Mouse (Mus musculus) erythroblast, embryonic 14.5 days (primary cell): ENCODE measurements around the gene Ehhadh. TPM values are rescaled to one million over a fixed set of nuclear protein-coding genes. Genes with fewer than 3 reads are reported as not detected.

Experiments used
- H3K27me3 ChIP-seq: 2 replicates; pipeline ENCODE4 v1.6.1; 2012; ENCODE audit warnings: inconsistent platforms; ENCODE audit not compliant: control insufficient read depth
- H3K36me3 ChIP-seq: 2 replicates; pipeline ENCODE4 v1.6.1; 2012; ENCODE audit warnings: mild to moderate bottlenecking, inconsistent platforms; ENCODE audit not compliant: control insufficient read depth
- H3K4me1 ChIP-seq: 2 replicates; pipeline ENCODE4 v1.6.1; 2012; ENCODE audit warnings: inconsistent platforms; ENCODE audit not compliant: control insufficient read depth
- H3K4me3 ChIP-seq: replicated peaks from 2 replicates; pipeline ENCODE3; 2012; ENCODE audit warnings: moderate library complexity, mild to moderate bottlenecking, inconsistent platforms
- H3K9me3 ChIP-seq: 2 replicates; pipeline ENCODE4 v1.6.1; 2012; ENCODE audit warnings: low read length, inconsistent platforms, mixed read lengths; ENCODE audit not compliant: control insufficient read depth
- GATA1 ChIP-seq: IDR thresholded peaks from 2 replicates; pipeline ENCODE4 v1.6.1; 2012; ENCODE audit warnings: low read length, inconsistent platforms, mixed read lengths
- TAL1 ChIP-seq: IDR thresholded peaks from 3 replicates; pipeline ENCODE4 v1.6.1; 2012; ENCODE audit warnings: low read length, inconsistent platforms, mixed read lengths
- polyA plus RNA-seq: library from polyadenylated mRNA; stranded (reverse); fragments of >175 nt; gene quantifications from 2 replicates; pipeline ENCODE4 v1.2.3, GENCODE M21; 2012

Ehhadh gene
- polyA plus RNA-seq, 1 experiment: 0.05 TPM

DNA sequence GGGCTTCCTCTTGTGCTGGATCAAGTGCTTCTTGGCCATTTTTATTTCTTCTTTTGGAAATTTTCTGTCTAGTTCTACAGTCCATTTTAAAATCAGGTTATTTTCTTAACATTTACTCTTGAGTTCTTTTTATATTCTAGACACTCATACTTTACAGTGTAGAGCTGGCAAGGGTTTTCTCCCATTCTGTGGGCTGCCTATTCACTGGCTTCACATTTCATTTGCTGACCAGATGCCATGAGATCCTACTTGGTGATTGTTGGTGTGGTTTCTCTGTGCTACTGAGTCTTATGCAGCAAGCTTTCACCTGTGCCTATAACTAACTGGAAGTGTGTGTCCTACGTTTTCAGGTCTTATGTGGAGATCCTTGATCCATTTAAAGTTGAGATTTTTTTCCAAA lies 29.2 kb downstream of the Ehhadh start:
- Histone ChIP-seq H3K9me3 (no peaks in the 10 kb centered on the region), H3K36me3 (peaks cover 13% of the 10 kb centered on the region), H3K4me3 (no peak overlapping the region), H3K4me1 (no peaks in the 10 kb centered on the region), H3K27me3 (no peaks in the 10 kb centered on the region)
- TF ChIP-seq TAL1 (no peak), GATA1 (no peak)

DNA sequence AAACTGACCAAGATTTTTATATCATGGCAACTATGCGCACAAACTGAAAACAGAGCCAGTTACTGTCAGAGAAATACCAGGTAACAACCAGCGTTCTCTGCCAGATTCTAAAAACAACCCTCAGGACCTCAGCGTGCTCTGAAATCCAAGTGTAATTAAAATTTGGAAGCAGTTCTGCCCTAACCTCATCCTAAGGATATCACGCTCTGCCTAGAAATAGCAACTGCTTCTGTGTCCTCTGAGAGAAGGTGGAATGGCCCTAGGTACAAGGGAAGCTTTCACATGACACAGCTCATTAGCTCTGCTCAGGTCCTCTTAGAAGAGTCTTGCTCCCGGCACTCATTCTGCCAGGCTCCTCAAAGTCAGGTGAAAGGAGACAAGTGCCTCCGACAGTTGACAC lies 44.2 kb downstream of the Ehhadh start:
- peaks cover 20% of the 10 kb centered on the region for H3K4me1 ChIP-seq
- no peaks in the 10 kb centered on the region for H3K36me3 ChIP-seq
- no peaks in the 10 kb centered on the region for H3K27me3 ChIP-seq
- H3K9me3 ChIP-seq: no peaks in the 10 kb centered on the region
- H3K4me3 ChIP-seq: no peak overlapping the region
- no peak for TF ChIP-seq TAL1
- TF ChIP-seq GATA1: no peak

DNA sequence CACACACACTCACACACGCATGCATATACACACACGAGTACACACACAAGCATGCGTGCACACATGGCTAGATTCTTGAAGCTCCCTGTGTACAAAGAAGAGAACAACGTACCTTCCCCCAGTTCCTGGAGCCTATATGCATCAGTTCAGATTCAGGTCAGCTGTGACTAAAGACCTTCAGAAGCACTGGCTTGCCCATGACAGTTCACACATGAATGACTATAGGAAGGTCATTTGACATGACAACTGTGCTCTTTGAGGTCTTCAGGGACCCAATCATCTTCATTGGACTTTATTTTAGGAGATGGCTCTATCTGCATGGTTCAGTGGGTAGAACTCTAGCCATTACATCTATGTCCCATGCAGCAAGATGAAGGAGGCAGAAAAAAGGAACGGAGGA lies 44.7 kb downstream of the Ehhadh start:
- H3K36me3 ChIP-seq: no peaks in the 10 kb centered on the region
- H3K4me3 ChIP-seq: no peak overlapping the region
- peaks cover 20% of the 10 kb centered on the region for H3K4me1 ChIP-seq
- H3K27me3 ChIP-seq: no peaks in the 10 kb centered on the region
- H3K9me3 ChIP-seq: no peaks in the 10 kb centered on the region
- TF ChIP-seq TAL1 (no peak), GATA1 (no peak)

DNA sequence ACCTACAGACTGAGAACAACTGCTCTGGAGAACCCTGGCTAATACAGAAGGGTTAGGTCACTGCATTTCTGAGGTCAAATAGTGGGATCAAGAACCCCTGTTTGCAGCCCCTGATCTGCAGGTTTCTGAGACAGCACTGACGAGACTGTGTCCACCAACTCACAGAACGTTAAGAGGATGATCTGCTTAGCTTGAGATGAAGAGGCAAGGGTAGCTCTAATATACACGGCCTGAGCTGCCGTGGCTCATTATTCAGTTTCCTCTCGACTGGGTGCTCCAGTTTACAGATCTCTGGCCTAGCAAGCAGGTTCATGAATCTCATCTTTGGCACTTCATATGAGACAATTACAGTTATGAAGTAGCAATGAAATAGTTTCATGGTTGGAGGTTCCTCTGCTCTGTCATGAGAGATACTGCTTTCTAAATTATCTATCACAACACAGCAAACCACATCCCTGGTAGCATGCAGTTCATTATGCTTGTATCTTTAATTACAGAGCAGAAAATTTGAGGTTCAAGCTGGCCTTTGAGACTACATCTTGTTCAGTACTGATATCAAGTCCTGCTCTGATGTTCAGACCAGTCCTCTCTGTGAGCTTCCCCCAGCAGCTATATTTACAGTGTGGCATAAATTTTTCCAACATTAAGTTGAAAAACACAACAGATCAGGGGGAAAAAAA lies 45.3 kb downstream of the Ehhadh start:
- no peak overlapping the region for H3K4me3 ChIP-seq
- TF ChIP-seq TAL1 (no peak), GATA1 (no peak)
- no peaks in the 10 kb centered on the region for H3K9me3 ChIP-seq
- H3K36me3 ChIP-seq: no peaks in the 10 kb centered on the region
- no peaks in the 10 kb centered on the region for H3K27me3 ChIP-seq
- peaks cover 20% of the 10 kb centered on the region for H3K4me1 ChIP-seq

DNA sequence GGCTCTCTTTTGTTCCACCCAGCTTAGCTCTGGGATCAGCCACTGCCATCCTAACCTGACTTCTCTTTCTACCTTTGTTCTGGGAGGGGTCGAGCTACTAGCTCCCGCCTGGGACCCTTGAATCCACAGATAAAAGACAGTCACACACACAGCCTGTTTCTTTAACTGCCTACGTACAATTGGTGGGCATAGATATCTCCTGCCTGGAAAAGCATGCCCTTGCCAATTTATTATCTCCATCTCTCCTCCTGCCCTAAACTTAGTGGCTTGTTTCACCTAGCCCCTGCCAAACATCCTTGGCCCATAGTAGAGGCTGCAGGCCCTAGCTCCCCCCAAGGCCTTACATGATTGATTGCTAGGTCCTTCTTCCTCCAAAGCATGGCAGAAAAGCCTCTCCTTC lies 46.1 kb downstream of the Ehhadh start:
- Histone ChIP-seq H3K4me1 (peaks cover 20% of the 10 kb centered on the region), H3K36me3 (no peaks in the 10 kb centered on the region), H3K4me3 (no peak overlapping the region), H3K27me3 (no peaks in the 10 kb centered on the region), H3K9me3 (no peaks in the 10 kb centered on the region)
- TF ChIP-seq TAL1 (no peak), GATA1 (no peak)

DNA sequence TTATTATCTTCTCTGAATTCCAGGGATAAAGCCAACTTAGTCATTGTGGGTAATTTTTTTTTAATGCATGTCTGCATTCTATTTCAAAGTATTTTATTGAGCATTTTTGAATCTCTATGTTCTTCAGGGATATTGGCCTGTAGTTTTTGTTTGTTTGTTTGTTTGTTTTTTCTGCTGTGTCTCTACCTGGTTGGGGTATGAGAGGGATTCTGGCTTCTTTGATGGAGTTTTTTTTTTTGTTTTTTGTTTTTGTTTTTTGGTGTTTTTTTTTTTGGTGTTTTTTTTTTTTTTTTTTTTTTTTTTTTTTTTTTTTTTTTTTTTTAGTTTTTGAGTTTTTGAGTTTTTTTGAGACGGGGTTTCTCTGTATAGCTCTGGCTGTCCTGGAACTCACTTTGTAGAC lies 52.0 kb downstream of the Ehhadh start:
- Histone ChIP-seq H3K27me3 (peaks cover 2% of the 10 kb centered on the region; the same call in 1 of the 2 replicates), H3K9me3 (no peaks in the 10 kb centered on the region), H3K36me3 (no peaks in the 10 kb centered on the region), H3K4me1 (peaks cover 4% of the 10 kb centered on the region), H3K4me3 (no peak overlapping the region)
- TF ChIP-seq GATA1 (no peak), TAL1 (no peak)

DNA sequence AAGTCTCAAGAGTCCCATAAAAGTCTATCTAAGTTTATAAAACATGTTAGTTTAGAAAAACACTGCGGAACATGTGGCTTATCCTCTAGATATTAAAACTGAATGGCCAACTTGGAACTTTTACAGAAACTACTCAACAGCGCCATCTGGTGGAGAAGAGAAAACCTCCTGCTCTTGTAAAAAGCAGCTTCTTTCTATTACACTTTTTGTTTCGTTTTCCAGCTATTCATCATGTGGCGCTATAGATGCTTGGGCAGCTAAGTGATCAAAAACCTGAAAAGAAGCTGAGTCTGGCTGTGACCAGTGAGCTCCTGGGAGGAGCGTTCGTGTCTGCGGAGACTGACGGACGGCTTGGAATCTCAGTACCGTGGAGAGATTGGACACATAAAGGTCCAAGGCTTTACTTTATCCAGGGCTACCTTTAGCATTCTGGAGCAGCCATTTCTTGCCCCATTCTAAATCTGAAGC lies 59.7 kb downstream of the Ehhadh start:
- Histone ChIP-seq H3K9me3 (no peaks in the 10 kb centered on the region), H3K36me3 (no peaks in the 10 kb centered on the region), H3K4me3 (peak overlapping the region; percentile 45), H3K4me1 (peaks cover 2% of the 10 kb centered on the region; the same call in 1 of the 2 replicates), H3K27me3 (peaks cover under 1% of the 10 kb centered on the region; the same call in 1 of the 2 replicates)
- no peak for TF ChIP-seq TAL1
- TF ChIP-seq GATA1: no peak

DNA sequence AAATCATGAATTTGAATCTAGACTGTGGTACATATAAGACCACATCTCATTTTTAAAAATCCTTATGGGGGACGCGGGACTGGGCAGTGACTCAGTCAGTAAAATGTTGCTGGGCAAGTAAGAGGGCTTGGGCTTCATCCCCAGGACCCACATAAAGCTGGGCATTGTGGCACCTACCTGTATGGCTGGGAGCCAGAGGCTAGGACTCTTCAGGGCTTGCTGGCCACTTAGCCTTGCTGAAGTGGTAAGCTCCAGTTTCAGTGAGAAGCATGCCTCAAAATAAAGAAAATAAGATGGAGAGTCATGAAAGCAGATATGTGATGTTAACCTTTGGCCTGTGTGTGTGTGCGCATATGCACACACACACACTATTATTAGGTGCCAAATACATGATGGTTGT lies 60.2 kb downstream of the Ehhadh start:
- no peak for TF ChIP-seq GATA1
- TF ChIP-seq TAL1: no peak
- no peaks in the 10 kb centered on the region for H3K36me3 ChIP-seq

DNA sequence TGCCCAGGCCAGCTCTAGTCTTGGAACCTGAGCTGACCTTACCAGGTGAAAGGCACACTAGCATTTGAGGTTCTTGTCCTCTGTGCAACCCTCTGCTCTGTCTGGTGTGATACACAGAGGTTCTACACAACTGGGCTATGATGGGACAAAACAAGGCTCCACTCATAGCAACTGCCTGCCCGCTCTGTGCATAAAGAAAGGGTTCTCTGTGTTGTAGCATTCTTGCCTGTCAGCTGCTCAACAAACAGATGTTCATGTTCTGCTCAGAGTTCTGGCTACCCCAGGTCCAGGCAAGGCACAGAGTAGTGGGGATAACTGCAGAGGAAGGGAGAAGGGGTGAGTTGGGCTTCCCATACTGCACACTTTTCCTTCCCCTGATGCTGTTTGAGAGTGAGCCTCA lies 63.3 kb downstream of the Ehhadh start:
- H3K36me3 ChIP-seq: no peaks in the 10 kb centered on the region

More for the DNA sequence above, 60.2 kb downstream of the Ehhadh start:
- Histone ChIP-seq H3K4me3 (no peak overlapping the region), H3K9me3 (no peaks in the 10 kb centered on the region), H3K4me1 (peaks cover 2% of the 10 kb centered on the region; the same call in 1 of the 2 replicates), H3K27me3 (no peaks in the 10 kb centered on the region)

DNA sequence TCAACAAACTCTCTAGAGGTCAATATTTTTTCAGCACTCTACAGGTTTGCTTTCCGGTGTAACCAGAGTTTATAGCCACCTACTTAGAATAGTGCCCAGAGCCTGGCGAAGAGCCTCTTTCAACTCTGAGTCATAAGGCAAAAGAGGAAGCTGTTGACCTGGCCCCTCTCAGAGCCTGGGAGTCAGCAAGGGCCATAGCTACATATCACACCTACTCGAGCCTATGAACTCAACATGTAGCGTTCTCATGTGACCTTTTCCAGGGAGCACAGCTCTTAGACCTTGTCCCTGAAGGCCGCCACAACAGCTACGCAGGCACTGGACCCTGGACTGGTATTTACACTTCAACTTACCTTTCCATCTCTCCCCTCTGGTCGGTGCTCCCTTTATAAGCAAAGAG lies 67.8 kb downstream of the Ehhadh start:
- TF ChIP-seq TAL1: no peak
- TF ChIP-seq GATA1: no peak
- no peaks in the 10 kb centered on the region for H3K9me3 ChIP-seq
- H3K36me3 ChIP-seq: no peaks in the 10 kb centered on the region
- no peaks in the 10 kb centered on the region for H3K27me3 ChIP-seq
- no peak overlapping the region for H3K4me3 ChIP-seq
- no peaks in the 10 kb centered on the region for H3K4me1 ChIP-seq

More for the DNA sequence above, 63.3 kb downstream of the Ehhadh start:
- Histone ChIP-seq H3K4me1 (peaks cover 2% of the 10 kb centered on the region; the same call in 1 of the 2 replicates), H3K4me3 (no peak overlapping the region), H3K9me3 (no peaks in the 10 kb centered on the region), H3K27me3 (no peaks in the 10 kb centered on the region)
- TF ChIP-seq GATA1: no peak
